Mouse (Mus musculus) pancreas, adult 10 weeks (tissue): Measurements from ENCODE around the gene Ska3. TPM values are rescaled to one million over a fixed set of nuclear protein-coding genes. Genes with fewer than 3 reads are reported as not detected.

Experiments used
- polyA plus RNA-seq: library from polyadenylated mRNA; stranded (reverse); fragments of 350-450 nt; fragmentation: Illumina TruSeq; extraction: RNeasy Lipid Tissue Mini Kit (QIAGEN cat#74804); gene quantifications from one replicate; pipeline ENCODE4 v1.2.3, GENCODE M21; 2015; ENCODE audit warnings: low read depth, low replicate concordance; ENCODE audit not compliant: insufficient read depth

Gene Ska3
- polyA plus RNA-seq: not detected

GRCm38 (mm10) chr14:57825788-57826751 is at the start of gene Ska3, which contains the start of gene Mrpl57:
Gene Ska3, minus strand, starts transcription at chr14:57826185.
Gene Mrpl57, plus strand, starts transcription at chr14:57826234.

GRCm38 (mm10) chr14:57797991-57798931 is 27.7 kb downstream of the Ska3 start, which contains the start of gene Sap18:
Gene Sap18, plus strand, starts transcription at chr14:57798180.

GRCm38 (mm10) chr14:57758237-57758636 is 67.7 kb downstream of the Ska3 start, which contains the start of gene Lats2:
Gene Lats2, minus strand, starts transcription at chr14:57758388.

Other genes with a start within 250 kb of the Ska3 start
- gene Xpo4, start 160.8 kb downstream of the Ska3 start, polyA plus RNA-seq: 2.2 TPM
- gene Gm49361, start 80.1 kb downstream of the Ska3 start, polyA plus RNA-seq: not detected
- 7.6 TPM for gene Lats2, start 67.8 kb downstream of the Ska3 start, polyA plus RNA-seq
- gene Sap18, start 28.0 kb downstream of the Ska3 start, polyA plus RNA-seq: 39.0 TPM
- gene Mrpl57, start within 50 bp of the Ska3 start, polyA plus RNA-seq: 12.5 TPM
- 4.4 TPM for gene Zdhhc20, start 64.1 kb upstream of the Ska3 start, polyA plus RNA-seq
- 13.9 TPM for gene Micu2, start 173.1 kb upstream of the Ska3 start, polyA plus RNA-seq
- 0.59 TPM for gene Fgf9, start 244.4 kb upstream of the Ska3 start, polyA plus RNA-seq